Mouse (Mus musculus): ENCODE data around the gene Lrrc8b. TPM values are rescaled to one million over a fixed set of nuclear protein-coding genes. Genes with fewer than 3 reads are reported as not detected.

The Lrrc8b gene
- polyA plus RNA-seq, 1 experiment from 2014 or later = 5.5 TPM

DNA sequence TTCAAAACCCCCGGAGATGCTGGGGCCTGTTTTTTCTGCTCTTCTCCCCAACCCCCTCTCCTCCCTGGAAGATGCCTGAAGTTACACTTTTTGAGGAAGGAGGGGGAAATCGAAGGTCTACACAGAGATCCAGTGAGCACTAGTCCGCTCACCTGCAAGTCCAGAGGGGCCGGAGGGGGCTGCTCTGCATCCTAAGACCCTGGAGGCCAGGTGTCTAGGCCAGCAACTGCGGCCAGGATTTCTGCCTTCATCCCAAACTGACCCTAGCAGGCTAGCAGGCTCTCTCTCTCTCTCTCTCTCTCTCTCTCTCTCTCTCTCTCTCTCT is 104.4 kb downstream of the Lrrc8b start:
- WGBS = 8% methylated on average over 5 of the region's 5 CpGs
- H3K4me2 ChIP-seq (replicated peaks; ENCODE audit: low read depth, low read length) = peak overlapping the region; percentile 98
- H3K4me3 ChIP-seq (ENCODE audit: low read length) = peak overlapping the region; percentile 62
- H3K27me3 ChIP-seq (ENCODE audit: insufficient read depth, low read length) = no peaks in the 10 kb centered on the region
- H3K36me3 ChIP-seq (ENCODE audit: insufficient read depth, low read length) = 0 out of 2 replicates have a peak, but pooled peaks cover 3% of the 10 kb centered on the region
- H3K9me3 ChIP-seq (ENCODE audit: low read length) = no peaks in the 10 kb centered on the region
- H3K4me1 ChIP-seq (ENCODE audit: insufficient read depth, low read length) = peaks cover 20% of the 10 kb centered on the region
- H3K9ac ChIP-seq (replicated peaks; ENCODE audit: low read length) = peak overlapping the region; percentile 71
- peak overlapping the region; percentile 82; the same call in 1 of the 2 replicates for H3K27ac ChIP-seq (ENCODE audit: low read length)
- ATAC-seq (ENCODE audit: low FRiP score, low TSS enrichment) = 0 out of 2 replicates have a peak, but pooled peaks have one; percentile 1

DNA sequence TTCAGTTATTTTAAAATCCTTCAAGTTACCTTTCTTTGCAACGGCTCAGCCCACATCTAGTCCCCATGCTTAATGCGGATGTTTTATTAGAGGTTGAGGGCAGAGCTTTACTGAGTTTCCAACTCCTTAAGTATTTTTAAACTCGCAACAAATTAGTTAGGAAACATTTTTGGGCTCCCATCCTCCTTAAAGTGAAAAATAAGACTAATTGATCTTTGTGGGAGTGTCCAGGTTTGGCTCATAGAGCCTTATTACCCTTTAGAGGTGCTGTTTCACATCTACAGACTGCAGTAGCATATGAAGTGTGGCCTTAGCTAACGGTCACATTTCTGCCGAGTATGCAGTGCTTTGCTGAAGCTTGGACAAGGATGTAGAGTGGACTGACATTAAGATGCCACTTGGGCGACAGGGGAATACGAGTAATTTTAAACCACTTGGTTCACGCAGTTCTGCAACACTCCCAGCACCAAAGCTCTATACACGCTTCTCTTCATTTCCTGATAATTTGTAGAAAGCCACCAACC is 104.9 kb downstream of the Lrrc8b start:
- Histone ChIP-seq H3K27ac (ENCODE audit: low read length) (no peak overlapping the region), H3K4me2 (replicated peaks; ENCODE audit: low read depth, low read length) (peak overlapping the region; percentile 98), H3K9me3 (ENCODE audit: low read length) (no peaks in the 10 kb centered on the region), H3K36me3 (ENCODE audit: insufficient read depth, low read length) (0 out of 2 replicates have a peak, but pooled peaks cover 3% of the 10 kb centered on the region), H3K4me3 (ENCODE audit: low read length) (peak overlapping the region; percentile 62), H3K9ac (replicated peaks; ENCODE audit: low read length) (peak overlapping the region; percentile 71), H3K27me3 (ENCODE audit: insufficient read depth, low read length) (no peaks in the 10 kb centered on the region), H3K4me1 (ENCODE audit: insufficient read depth, low read length) (peaks cover 17% of the 10 kb centered on the region)
- 52% methylated on average over 9 of the region's 9 CpGs for WGBS
- no peak for ATAC-seq (ENCODE audit: low FRiP score, low TSS enrichment)

DNA sequence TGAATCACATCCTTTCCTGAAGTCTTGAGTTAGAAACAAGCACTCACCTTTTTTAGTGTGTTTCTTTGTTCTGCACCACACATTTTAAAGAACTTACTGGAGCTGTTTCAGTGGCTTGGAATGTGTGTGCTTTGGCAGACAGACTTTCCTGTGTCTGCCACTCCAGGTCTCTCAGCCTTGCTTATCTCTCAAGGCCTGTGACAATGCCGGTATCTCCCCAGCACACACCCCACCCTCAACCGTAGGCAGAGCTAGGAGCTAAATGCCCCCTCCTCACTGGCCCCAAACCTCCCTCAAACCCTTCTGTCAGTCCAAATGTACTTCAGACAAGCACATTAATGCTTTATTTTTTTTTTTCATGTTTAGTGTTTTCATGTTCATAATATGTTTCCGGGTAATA is 107.9 kb downstream of the Lrrc8b start:
- WGBS = 60% methylated on average over 3 of the region's 3 CpGs
- H3K4me3 ChIP-seq (ENCODE audit: low read length) = no peak overlapping the region
- H3K9ac ChIP-seq (replicated peaks; ENCODE audit: low read length) = no peak overlapping the region
- no peaks in the 10 kb centered on the region for H3K27me3 ChIP-seq (ENCODE audit: insufficient read depth, low read length)
- no peak overlapping the region for H3K27ac ChIP-seq (ENCODE audit: low read length)
- no peak for ATAC-seq (ENCODE audit: low FRiP score, low TSS enrichment)
- H3K9me3 ChIP-seq (ENCODE audit: low read length) = no peaks in the 10 kb centered on the region
- H3K4me2 ChIP-seq (replicated peaks; ENCODE audit: low read depth, low read length) = no peak overlapping the region; the same call in 1 of the 2 replicates
- 0 out of 2 replicates have a peak, but pooled peaks cover 3% of the 10 kb centered on the region for H3K36me3 ChIP-seq (ENCODE audit: insufficient read depth, low read length)
- H3K4me1 ChIP-seq (ENCODE audit: insufficient read depth, low read length) = peaks cover 13% of the 10 kb centered on the region

DNA sequence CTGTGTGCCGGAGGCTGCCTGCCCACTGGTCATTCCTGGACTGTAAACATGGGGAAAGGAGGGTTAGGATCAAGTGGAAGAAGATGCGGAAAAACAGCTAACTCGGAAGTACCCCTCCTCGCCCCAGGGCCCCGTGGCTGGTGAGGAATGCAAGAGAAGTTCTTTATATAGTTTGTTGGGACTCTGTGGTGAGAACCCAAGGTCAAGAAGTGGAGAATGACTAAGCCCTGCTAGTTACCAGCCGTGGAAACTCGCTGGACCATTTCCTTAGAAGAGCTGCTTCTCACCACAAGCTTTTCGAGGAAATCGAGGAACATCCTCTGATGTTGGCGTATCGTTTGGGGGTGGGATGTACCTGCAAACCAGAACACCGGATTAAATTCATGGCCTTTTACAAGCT is 109.4 kb downstream of the Lrrc8b start:
- H3K36me3 ChIP-seq (ENCODE audit: insufficient read depth, low read length) = 0 out of 2 replicates have a peak, but pooled peaks cover 3% of the 10 kb centered on the region
- H3K4me1 ChIP-seq (ENCODE audit: insufficient read depth, low read length) = peaks cover 10% of the 10 kb centered on the region
- no peaks in the 10 kb centered on the region for H3K9me3 ChIP-seq (ENCODE audit: low read length)
- no peak overlapping the region for H3K4me2 ChIP-seq (replicated peaks; ENCODE audit: low read depth, low read length)
- no peak for ATAC-seq (ENCODE audit: low FRiP score, low TSS enrichment)
- H3K27ac ChIP-seq (ENCODE audit: low read length) = no peak overlapping the region
- no peak overlapping the region for H3K9ac ChIP-seq (replicated peaks; ENCODE audit: low read length)
- 92% methylated on average over 12 of the region's 12 CpGs for WGBS
- no peak overlapping the region for H3K4me3 ChIP-seq (ENCODE audit: low read length)
- no peaks in the 10 kb centered on the region for H3K27me3 ChIP-seq (ENCODE audit: insufficient read depth, low read length)

DNA sequence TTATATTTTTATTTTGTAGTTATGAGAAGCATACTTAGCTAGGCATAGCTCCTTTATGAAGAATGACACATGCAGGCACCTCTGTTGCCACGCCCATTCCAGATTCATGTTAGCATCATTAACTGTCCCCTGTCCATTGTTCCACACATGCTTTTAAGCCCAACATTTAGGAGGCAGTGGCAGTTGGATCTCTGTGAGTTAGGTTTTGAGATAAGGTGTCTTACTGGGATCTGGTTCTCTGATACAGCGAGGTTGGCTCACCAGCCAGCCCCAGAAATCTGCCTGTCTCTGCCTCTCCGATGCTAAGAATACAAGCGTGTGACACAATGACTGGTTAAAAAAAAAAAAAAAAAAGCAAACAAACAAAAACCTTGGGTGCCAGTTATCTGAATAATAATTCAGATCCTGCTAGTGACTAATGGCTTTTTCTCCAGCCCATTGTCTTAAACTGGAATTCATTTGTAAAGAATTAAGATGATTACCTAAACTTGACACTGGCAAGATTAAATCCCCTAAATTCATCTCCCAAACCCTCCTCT is 110.6 kb downstream of the Lrrc8b start:
- Histone ChIP-seq H3K9ac (replicated peaks; ENCODE audit: low read length) (no peak overlapping the region), H3K4me3 (ENCODE audit: low read length) (no peak overlapping the region), H3K4me2 (replicated peaks; ENCODE audit: low read depth, low read length) (no peak overlapping the region), H3K4me1 (ENCODE audit: insufficient read depth, low read length) (peaks cover 10% of the 10 kb centered on the region; the same call in 1 of the 2 replicates), H3K27me3 (ENCODE audit: insufficient read depth, low read length) (no peaks in the 10 kb centered on the region), H3K9me3 (ENCODE audit: low read length) (no peaks in the 10 kb centered on the region), H3K36me3 (ENCODE audit: insufficient read depth, low read length) (0 out of 2 replicates have a peak, but pooled peaks cover 3% of the 10 kb centered on the region), H3K27ac (ENCODE audit: low read length) (no peak overlapping the region)
- 90% methylated on average over 4 of the region's 4 CpGs for WGBS
- ATAC-seq (ENCODE audit: low FRiP score, low TSS enrichment) = no peak

DNA sequence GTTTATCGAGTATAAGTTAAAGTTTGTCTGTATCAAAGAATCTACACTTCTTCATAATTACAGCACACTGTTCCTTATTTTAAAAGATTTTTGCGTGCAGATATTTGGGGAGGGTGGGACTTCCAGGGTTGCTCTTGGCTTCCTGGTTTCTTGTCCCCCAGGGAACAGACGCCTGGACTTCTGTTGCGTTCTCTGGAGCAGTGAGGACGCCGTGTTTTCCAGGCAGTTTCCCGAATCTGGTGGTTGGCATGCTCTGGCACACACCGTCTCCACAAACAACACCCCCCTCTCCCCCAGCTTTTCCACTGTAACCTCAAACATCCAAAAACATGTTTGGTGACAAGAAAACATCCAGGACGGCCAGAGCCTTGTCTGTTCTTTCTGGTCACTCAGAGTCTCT is 111.2 kb downstream of the Lrrc8b start:
- H3K27ac ChIP-seq (ENCODE audit: low read length) = no peak overlapping the region
- no peaks in the 10 kb centered on the region for H3K27me3 ChIP-seq (ENCODE audit: insufficient read depth, low read length)

DNA sequence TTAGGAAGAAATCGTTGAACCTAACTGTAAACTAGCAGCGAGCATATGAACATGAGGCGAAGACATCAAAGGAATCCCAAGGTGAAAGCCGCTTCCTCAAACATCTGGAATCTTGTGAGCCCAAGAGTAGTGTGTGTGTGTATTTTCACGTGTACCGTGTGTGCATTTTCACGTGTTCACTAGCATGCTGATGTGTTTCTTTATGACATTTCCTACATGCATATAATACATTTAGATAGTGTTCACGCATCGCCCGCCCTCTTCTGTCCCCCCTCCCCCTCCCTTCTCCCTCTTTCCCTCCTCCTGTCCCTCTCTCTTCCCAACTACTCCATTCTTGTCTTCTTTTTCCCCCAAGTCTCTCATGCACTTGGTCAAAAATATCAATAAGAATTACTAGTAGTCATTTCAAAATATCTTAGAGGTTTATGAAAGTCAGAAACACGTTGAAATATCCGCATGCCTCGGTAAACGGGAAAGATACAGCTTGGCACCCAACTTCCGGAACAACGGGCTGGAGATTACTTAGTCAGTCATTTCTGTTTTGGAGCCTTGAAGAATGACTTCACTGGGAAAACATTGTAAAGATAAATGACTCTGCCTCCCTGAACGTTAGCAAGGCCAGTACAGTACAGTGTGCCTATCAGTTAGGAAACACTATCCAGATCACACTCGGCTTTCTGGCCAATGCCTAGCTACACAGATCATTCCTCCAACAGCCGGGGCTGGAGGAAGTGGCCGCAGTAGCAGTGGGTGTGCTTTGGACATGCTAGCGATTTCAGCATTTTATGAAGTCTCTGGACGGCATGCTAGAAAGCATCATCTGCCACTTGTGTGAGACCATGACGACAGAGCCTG is 112.1 kb downstream of the Lrrc8b start:
- 0 out of 2 replicates have a peak, but pooled peaks cover 3% of the 10 kb centered on the region for H3K36me3 ChIP-seq (ENCODE audit: insufficient read depth, low read length)
- no peak overlapping the region for H3K27ac ChIP-seq (ENCODE audit: low read length)
- H3K4me2 ChIP-seq (replicated peaks; ENCODE audit: low read depth, low read length) = no peak overlapping the region
- H3K9me3 ChIP-seq (ENCODE audit: low read length) = no peaks in the 10 kb centered on the region
- H3K4me1 ChIP-seq (ENCODE audit: insufficient read depth, low read length) = peaks cover 10% of the 10 kb centered on the region; the same call in 1 of the 2 replicates
- H3K9ac ChIP-seq (replicated peaks; ENCODE audit: low read length) = no peak overlapping the region
- no peaks in the 10 kb centered on the region for H3K27me3 ChIP-seq (ENCODE audit: insufficient read depth, low read length)
- WGBS = 71% methylated on average over 23 of the region's 23 CpGs
- no peak overlapping the region for H3K4me3 ChIP-seq (ENCODE audit: low read length)
- ATAC-seq (ENCODE audit: low FRiP score, low TSS enrichment) = no peak

More for the DNA sequence above, 111.2 kb downstream of the Lrrc8b start:
- no peak overlapping the region for H3K4me3 ChIP-seq (ENCODE audit: low read length)
- H3K9ac ChIP-seq (replicated peaks; ENCODE audit: low read length) = no peak overlapping the region
- H3K9me3 ChIP-seq (ENCODE audit: low read length) = no peaks in the 10 kb centered on the region
- peaks cover 10% of the 10 kb centered on the region; the same call in 1 of the 2 replicates for H3K4me1 ChIP-seq (ENCODE audit: insufficient read depth, low read length)
- no peak for ATAC-seq (ENCODE audit: low FRiP score, low TSS enrichment)
- H3K4me2 ChIP-seq (replicated peaks; ENCODE audit: low read depth, low read length) = no peak overlapping the region
- WGBS = 78% methylated on average over 9 of the region's 9 CpGs
- H3K36me3 ChIP-seq (ENCODE audit: insufficient read depth, low read length) = 0 out of 2 replicates have a peak, but pooled peaks cover 3% of the 10 kb centered on the region

DNA sequence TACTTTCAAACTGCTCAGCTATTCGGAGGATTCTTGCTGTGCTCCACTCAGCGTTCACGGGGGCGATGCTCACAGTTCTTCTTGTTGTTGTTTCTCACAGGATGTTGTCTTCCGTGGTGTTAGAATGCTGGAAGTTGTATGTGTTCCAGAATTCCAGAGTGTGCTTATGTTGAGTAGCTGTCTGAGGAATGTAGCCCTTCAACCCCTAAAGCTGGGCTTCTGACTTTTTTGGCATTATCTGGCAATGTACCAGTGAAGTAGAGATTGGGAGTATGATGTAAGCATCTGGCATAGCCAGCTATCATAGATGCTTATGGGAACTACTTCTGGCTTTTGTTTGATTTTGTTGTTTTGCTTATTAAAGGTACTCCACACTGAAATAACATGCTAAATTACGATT is 115.0 kb downstream of the Lrrc8b start:
- H3K27ac ChIP-seq (ENCODE audit: low read length) = no peak overlapping the region
- no peak for ATAC-seq (ENCODE audit: low FRiP score, low TSS enrichment)
- WGBS = 67% methylated on average over 6 of the region's 6 CpGs
- no peaks in the 10 kb centered on the region for H3K36me3 ChIP-seq (ENCODE audit: insufficient read depth, low read length)
- H3K4me2 ChIP-seq (replicated peaks; ENCODE audit: low read depth, low read length) = no peak overlapping the region
- no peaks in the 10 kb centered on the region for H3K27me3 ChIP-seq (ENCODE audit: insufficient read depth, low read length)
- no peak overlapping the region for H3K9ac ChIP-seq (replicated peaks; ENCODE audit: low read length)
- peaks cover 5% of the 10 kb centered on the region; the same call in 1 of the 2 replicates for H3K4me1 ChIP-seq (ENCODE audit: insufficient read depth, low read length)
- H3K9me3 ChIP-seq (ENCODE audit: low read length) = no peaks in the 10 kb centered on the region
- H3K4me3 ChIP-seq (ENCODE audit: low read length) = no peak overlapping the region

DNA sequence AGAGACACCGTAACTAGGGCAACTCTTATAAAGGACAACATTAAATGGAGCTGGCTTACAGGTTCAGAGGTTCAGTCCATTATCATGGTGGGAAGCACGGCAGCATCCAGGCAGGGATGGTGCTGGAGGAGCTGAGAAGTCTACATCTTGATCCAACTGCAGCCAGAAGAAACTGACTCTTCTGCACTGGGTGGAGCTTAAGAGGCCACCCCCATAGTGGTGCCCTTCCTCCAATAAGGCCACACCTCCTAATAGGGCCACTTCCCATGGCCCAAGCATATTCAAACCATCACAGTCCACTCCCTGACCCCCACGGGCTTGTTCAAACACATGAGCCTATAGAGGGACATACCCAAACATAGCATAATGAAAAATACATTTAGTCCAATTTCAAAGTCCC is 119.6 kb downstream of the Lrrc8b start:
- Histone ChIP-seq H3K4me2 (replicated peaks; ENCODE audit: low read depth, low read length) (no peak overlapping the region), H3K9ac (replicated peaks; ENCODE audit: low read length) (no peak overlapping the region), H3K4me3 (ENCODE audit: low read length) (no peak overlapping the region), H3K27ac (ENCODE audit: low read length) (no peak overlapping the region), H3K9me3 (ENCODE audit: low read length) (no peaks in the 10 kb centered on the region), H3K27me3 (ENCODE audit: insufficient read depth, low read length) (no peaks in the 10 kb centered on the region), H3K36me3 (ENCODE audit: insufficient read depth, low read length) (no peaks in the 10 kb centered on the region), H3K4me1 (ENCODE audit: insufficient read depth, low read length) (peaks cover 12% of the 10 kb centered on the region; the same call in 1 of the 2 replicates)
- WGBS = 95% methylated on average over 3 of the region's 3 CpGs
- ATAC-seq (ENCODE audit: low FRiP score, low TSS enrichment) = no peak
